Mouse (Mus musculus): ENCODE data around the gene Brd2.

DNA sequence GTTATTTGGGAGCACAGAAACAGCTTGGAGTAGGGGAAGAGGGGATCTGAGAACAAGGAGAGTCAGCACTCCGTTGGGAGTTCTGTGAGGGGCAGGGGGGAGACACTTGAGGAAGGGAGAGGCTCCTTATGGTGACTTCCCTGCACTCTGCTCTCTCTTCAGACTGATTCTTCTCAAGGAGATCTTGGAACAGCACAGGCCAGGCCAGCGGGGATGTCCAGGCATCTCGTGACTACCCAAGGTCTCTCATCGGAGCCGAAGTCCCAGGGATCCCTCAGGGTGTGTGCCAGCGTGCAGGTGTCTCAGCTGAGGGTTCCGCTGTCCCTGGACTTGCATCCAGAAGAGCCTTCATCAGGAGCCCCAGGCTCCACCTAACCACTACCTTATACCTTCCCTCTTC, 16.2 kb upstream of the Brd2 start:
- no peak for TF ChIP-seq CTCF (IDR thresholded peaks at IDR 0.05; ENCODE audit: insufficient read depth, low read depth, low read length)
- no peak for TF ChIP-seq POLR2A (IDR thresholded peaks at IDR 0.05; ENCODE audit: insufficient read depth, low read depth, low read length)

Data from olfactory bulb, adult 2 months (tissue).